Mouse (Mus musculus): ENCODE data around the gene Ankrd23.

Ankrd23 gene

DNA sequence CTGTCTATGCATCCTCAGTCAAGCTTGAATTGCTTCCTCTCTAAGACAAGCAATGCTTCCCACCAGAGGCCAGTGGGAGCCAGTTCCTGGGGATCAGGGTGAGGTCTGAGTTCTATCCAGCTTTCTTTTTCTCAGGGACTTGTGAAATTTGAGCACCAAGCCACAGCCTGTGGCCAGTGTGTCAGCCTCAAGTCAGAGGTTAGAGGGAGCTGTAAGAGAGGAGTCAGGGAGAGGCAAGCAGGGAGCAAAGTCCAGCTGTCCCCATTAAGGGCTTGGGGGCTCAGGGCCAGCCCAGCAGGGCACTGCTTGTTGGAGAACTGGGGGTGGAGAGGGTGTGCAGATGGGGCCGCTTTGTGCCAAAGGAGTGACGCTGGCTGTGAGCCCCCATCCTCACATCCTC lies 26.5 kb upstream of the Ankrd23 start:
- DNase-seq = no peak

DNA sequence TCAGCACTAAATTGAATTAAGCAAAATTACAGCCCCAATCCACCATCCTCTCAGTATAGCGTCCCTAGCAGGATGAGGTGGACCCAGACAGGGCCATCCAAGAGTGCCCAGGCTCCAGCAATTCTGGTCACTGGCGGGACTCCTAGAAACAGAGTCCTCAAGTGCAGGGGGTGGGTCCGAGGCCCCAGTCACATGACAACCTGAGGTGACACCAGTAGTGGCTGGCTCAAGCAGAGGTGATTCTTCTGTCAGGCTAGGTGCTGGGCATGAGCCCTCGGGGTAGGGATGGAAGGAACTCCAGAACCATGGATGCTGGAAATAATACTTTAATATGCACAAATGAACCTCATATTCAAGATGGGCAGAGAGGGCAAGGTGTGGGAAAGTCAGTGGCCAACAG lies 25.7 kb upstream of the Ankrd23 start:
- no peak for DNase-seq

DNA sequence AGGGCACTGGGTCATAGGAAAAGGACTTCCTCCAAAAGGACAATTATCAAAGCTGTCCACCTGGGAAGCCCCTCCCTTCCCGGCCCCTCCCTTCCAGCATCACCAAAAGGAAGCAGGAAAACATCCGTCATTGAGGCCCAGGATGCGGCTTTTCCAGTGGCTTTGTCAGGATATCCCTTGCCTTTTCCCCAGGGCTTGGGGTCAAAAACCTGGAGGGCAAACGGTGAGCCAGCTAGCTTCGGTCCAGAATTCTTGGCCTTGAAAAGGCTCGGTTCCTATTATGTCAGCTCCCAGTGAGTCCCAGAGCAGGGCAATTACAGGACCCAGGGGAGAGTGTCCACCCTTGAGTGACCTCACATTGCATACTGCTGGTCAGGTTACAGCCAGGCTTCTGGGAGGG lies 24.2 kb upstream of the Ankrd23 start:
- DNase-seq = peak; percentile 76

DNA sequence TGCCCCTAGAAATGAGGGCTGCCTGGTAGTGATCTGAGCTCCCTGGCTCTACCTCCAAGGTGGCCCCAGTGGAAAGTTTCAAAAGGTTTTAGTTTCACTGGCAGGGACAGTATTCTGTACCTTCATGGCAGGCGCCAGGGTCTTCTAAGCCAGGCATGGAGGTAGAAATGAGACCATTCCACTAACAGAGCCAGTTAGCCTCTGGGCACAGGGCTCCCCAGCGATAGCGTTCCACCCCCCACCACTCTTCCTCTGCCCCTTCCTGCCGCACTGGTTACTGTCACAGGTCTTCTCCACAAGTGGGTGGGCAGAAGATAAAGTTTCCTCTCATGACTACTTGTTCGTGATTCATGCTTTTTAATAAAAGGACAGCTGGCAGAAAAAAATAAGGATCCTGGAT lies 23.2 kb upstream of the Ankrd23 start:
- no peak for DNase-seq

DNA sequence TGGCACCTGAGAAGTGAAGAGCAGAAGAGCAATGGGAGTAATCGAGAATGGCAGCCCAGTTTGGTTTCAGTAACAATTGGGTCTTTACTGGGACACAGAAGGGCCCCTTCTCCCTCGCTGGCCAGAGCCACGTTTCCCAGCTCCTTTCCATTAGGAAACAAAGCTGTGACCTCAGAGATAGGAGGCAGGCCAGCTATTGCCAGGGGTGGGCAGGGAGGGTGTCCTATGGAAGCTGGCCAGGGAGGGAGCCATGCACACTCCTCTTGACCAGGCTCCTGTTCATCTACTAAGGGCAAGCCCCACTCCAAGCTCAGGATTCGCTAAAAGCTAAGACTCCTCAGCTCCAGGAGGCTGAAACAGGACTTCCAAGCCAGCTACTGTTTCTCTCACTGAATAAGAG lies 22.6 kb upstream of the Ankrd23 start:
- DNase-seq = peak; percentile 59

DNA sequence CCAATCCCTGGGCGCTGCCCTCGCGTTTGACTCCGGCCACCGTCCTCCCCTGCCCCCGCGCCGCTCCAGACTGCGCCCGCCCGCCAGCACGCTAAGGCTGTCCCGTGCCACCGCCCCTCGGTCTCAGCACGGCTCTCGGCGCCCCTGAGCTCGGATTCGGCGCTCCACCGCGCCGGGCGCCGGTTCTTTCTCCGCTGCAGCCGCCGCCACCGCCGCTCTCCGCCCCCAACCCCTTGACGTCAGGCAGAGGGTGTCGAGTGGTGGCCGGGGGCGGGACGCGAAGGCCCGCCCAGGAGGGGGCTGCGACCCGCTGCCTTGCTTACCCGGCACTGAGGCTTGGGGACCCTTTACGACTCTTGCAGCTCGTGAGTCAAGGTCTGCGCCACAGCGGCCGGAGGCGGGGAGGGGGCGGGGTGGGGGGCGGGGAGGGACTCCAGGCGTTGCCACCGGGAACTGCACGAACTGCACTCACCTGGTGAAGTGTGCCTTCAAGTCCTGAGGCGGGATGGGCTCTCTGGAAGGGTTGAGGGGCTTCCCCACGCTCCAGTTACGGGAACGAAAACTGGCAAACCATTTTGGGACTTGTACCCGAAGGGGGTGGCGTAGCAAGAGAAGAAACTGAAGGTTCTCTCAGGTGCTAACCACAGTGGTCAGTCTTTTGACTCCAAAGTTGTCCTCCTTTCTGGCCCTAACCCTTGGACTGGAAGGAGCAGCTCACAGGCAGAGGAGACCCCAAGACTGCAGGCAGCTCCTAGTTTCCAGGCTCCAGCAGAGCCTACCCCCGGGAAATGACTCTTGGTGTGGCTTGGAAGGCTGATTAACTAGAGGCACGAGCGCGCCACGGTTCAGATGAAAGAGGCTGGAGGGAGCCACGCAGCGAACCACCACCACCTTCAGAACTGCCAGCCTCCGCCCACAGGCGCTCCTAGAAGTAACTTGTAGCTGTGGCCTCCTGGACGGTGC lies 21.6 kb upstream of the Ankrd23 start, which contains the start of gene Sema4c:
Gene Sema4c (minus strand): TSS at position 319 of the 963 bp plus-strand sequence.
- DNase-seq = peak; percentile 92

DNA sequence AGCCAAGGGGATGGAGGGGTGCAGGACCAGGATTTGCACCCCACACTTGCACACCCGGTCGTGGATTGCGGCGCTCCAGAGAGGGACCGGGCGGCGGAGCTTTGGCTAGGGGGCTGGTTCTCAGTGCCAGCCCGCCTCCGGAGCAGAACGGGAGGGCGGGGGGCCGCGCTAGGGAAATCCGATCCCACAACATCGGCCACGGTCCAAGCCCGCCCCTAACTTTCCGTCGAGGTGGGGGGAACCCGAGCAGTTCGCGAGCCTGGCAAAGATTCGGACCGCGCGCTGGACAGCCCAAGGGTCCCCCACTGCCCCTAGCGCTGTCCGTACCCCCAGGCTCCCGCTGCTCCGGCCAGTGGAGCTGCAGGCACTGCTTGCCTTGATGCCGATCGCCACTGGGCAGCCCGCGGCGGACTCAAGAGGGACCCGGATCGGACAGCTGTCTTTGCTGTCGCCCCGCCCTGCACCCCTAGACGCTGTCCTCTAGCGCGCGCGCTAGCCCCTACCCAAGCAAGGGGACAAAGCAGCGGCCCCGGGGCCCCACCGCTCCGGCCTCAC lies 20.9 kb upstream of the Ankrd23 start:
- peak; percentile 95 for DNase-seq

DNA sequence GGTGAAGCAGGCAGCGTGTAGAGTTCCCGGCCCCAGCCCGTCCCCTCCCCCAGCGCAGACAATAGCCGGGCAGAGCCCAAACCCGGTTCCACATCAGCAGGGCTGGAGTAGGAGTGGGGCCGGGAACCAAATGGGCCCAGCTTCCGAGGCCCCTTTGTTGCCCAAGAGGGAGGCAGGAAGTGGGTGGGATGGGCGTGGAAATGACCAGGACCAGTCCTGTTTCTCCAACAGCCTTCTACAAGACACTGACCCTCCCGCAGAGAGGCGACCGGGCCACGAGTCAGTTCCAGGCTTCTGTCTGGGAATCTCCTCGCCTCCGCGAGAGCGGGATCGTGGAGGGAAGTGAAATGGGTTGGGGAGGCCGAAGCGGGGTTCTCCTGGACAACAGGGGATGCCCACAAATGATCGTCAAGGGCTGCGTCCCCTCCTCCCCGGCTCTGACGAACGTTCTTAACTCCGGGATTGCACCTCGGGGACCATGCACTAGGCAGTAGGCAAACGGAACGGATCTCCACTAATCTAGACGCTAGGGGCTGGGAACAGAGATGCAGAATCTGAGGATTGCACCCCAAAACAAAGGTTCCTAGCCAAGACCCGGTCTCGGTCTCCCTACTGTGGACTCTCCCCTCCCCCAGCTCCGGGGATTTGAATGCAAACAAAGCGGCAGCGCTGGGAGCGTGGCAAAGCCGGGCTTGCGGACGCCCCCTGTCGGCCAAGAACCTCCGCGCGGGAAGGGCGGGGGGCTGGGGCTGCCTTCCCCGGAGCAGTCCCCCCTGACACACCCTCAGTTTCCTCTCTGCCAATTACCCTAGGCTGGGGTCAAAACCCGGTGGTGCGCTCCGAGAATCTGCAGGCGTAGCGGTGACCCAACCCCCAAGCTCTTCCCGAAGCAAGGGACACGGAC lies 20.1 kb upstream of the Ankrd23 start:
- peak; percentile 97 for DNase-seq

DNA sequence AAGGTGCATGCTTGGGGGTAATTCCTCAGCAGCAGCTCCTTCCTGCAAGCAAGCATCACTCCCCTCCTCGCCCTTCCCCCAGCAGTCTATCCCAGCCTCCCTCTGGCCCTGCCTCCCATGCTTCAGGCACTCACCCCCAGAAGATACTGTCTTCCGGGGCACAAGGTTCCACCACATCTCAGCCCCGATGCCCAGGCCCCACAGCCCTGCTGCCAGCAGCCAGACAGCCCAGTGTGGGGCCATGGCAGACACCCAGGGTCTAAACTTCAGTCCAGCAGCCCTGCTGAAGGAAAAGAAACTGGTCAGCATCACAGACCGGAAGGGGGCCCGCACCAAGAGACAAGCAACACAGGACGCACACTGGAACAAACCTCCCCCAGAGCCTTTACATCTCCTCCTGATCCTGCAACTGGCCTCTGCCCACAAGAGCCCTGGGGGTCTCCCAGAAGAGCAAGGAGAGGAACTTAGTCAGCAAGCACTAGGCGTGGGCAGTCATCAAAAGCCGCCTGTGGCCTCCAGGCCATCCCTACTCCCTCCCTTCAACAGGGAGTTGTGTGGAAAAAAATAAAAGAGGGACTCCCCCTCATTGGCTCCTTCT lies 19.2 kb upstream of the Ankrd23 start:
- DNase-seq = peak; percentile 71

DNA sequence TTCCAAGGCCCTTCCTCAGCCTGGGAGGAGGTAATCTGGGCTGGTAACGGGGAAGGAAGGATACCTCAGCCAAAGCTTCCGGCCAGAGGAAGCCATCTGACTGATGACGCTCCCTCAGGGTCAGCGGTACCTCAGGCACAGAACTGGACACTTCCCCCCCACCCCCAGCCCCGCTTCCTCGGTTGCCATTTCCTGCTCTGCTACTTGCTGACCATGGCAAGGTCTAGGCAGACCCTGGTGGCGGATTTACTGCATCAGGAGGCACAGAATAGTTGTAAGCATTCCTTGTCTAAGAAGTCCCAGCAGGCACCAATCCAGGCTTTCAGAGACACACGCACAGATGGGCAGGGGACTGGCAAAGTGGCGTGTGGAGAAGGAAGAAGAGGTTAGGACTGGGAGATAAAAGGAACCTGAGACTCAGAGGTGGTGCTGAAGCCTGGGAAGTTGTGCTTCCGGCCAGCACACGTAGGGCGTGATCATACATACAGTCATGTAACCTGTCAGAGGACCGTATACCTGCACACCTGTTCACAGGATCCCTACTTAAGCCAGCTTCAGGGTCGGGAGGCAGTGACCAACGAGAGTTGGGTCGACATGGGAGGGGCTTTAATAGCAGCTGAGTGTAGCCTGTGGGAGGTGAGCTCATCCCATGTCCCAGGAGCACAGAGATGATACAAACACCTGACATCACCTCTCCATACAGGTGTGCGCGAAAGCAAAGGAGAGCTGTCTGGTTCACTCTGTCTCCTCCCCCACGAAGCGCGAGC lies 18.1 kb upstream of the Ankrd23 start:
- peak; percentile 73 for DNase-seq

DNA sequence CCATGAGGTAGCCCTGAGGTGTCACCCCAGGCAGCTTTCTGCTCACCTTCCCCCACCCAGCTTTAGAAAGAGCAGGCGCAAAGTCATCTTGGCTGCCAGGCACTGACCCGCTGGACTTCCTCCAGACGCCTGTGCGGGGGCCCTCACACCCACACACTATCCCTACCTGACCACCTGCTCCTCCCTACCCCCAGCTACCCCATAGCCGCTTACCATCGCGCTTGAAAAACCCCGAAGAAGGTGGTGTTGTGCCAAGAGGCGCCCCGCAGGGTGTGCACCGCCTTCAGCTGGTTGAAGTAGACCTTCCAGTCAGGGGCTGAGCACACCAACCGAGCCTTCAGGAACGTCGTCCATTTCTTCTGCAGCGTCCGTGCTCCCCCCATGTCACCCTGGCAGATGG lies 15.8 kb upstream of the Ankrd23 start:
- DNase-seq = peak; percentile 17

DNA sequence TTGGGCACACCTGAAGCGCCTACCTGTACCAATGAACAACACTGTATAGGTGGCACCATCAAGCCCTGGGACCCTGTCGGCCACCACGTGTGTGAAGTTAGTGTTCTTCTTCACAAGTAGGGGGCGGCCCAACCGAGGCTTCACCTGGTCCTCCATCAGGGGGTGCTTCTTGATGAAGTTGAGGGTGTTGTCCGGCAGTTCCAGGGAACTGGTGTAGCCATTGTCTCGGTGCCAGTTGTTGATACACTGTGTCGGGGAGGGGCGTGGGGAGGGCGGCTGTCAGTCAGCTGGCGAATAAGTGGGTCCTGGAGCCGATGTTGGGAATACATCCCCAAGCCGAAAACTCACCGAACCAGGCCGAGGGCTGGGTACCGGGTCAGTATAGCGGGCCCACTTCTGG lies 15.2 kb upstream of the Ankrd23 start:
- peak; percentile 31 for DNase-seq

DNA sequence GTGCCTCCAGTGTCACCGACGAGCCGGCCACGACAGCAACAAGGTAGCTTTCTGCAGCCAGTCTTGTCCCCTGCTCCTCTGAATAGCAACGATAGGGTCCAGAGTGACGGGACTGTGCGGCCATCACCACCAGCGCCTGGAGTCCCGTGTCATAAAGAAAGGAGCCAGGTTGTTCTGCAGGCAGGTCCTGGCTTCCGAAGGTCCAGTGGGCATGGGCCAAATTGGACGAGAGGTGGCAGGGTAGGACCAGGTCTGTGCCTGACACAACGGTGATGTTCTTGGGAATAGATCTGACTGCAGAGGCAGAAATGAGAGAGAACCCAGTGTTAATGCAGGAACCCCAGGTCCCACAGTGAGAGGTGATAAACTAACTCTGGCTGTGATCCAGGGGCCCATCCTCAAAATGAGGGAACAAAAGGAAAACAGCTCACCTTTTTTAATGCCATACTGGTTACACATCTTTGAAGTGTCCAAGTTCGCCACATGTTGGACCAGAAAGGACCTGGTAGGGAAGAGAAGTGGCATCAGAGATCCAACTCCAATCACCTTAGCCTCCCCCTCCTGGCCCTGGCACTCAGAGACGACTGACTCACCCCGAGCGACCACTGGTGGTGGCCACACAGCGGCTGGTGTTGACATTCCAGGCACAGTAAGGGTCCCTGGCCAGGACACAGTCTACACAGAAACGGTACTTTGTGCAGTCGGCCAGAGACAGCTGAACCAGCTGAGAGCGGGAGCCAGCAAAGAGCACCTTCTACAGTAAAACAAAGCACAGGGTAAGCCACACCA lies 13.6 kb upstream of the Ankrd23 start:
- peak; percentile 23 for DNase-seq

DNA sequence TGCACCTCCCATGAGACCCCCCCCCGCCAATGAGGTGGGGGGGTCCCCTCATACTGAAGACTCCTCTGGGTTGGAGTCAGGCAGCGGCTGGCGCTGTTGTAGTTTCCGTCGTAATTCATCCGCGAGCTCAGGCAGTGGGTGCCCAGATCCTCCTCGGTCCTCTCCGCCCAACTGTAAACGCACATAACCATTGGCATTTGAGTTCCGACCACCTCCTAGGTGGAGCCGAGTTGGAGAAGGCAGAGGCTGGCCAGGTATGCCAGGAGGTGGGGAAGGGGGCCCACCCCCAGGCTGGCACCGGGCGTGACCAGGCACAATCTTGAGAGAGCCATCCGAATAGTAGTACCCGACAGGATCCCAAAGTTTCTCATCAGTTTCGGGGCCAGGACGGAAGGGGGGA lies 12.8 kb upstream of the Ankrd23 start:
- peak; percentile 37 for DNase-seq

DNA sequence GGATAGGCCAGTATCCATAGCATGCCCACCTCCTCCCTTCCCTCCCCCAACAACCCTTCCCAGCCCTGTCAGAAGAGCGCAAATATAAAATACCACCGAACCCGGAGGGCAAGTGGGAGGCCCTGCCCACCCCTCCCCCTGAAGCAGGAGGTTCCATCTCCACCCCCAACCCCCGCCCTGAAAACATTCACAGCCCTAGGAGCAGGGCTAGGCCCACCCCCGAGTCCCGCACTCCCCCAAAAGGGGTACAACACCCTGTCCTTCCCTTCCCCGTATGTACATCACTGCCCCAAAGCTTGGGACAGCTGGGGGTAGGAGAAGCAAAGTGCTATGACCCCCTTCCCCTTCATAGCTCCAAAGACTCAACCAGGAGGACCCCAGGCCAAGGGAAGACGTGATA lies 12.1 kb upstream of the Ankrd23 start:
- peak; percentile 19 for DNase-seq

DNA sequence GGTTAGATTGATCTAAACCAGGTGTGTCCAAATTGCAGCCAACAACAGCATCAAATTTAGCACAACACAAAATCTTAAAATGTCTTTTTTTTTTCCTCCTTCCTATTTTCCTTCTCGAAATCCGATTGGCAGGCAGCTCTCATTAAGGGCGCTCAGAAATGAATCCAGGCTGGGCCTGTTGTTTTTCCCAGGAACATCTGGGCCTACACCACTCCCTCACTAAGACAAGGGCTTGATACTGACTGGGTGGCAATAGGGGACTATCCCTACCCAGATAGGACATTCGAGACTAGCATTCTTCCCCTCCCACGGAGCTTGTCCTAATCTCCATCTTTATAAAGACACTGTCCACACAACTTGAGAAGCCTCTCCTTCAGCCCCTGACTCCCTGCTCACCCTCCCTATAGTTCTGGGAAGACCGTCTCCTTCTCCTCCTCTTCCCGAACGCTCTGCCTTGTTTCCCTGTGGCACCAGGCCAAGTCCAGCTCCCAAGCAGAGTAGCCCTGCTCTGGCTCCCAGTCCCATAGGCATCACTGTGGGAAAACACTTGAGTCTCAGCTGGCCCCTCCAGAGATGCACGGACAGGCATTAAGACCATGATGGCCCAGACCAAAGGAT lies 11.4 kb upstream of the Ankrd23 start:
- peak; percentile 85 for DNase-seq

DNA sequence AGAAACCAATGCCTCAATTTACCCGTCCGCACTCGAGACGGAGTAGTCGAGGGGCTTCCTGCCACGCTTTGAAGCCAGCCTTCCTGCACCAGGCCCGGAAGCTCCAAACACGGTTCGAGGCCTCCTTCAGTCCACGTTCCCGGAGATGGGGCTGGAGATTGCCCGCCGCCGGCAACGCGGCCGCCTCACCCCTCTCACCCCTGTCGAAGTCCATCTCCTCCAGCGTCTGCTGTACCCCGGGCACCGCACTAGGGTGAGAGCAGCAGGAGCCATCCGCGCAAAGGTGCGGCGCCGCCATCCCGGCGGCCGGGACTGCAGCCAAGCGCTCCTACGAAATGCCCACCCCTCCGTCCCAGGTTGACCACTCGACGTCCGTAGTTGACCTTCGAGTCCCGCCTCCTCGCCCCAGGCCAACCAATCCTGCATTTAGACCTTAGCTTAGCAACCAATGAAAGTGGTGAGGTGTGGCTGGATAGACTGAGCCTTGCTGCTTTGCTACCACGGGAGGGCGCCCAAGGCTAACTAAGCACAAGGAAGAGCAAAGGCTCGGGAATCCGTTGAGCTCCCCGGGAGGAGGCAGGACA lies 10.3 kb upstream of the Ankrd23 start, which contains the start of gene Ankrd39:
Gene Ankrd39 (minus strand): TSS at position 558 of the 584 bp plus-strand sequence.
- DNase-seq = peak; percentile 98

DNA sequence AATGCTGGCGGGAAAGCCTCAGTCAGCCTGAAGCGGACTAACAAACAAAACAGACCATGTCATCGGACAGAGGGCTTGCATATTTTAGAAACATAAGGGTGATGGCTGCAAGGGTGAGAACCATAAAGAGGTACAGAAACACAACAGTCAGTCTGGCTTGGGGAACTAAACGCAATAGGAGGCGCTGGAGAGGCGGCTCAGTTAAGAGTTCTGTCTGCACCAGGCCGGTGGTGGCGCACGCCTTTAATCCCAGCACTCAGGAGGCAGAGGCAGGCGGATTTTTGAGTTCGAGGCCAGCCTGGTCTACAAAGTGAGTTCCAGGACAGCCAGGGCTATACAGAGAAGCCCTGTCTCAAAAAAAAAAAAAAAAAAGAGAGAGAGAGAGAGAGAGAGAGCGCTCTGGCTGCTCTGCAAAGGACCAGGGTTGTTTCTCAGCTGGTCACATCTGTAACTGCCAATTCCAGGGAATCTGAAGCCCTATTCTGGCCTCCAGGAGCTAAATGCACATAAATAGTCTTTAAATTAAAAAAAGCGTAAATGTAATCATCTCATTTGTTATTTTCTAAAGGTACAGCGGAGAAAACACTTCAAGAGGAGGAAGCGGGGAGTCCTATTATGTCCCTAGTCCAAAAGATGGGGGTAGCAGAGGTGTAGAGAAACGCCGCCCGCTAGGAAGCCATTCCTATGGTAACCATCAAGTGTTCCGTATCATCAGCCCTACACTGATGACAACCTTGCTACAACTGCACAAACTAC lies 9.3 kb upstream of the Ankrd23 start:
- DNase-seq = peak; percentile 53

DNA sequence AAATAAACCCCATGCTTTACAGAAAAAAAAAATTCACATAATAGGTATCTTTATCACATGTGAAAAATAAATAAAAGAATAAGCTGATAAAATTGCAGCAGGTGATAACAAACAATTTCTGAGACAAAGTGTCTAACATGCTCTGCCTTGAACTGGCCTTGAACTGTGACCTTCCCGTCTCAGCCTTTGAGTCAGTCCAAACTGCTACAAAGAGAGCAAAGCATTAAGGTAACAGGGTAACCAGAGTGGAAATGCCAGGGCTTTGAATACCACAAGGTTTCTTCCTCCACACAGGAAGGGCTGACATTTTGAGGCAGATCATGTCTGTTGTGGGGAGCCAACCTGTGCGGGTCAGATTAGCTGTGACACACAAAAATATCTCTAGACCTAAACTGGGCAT lies 8.7 kb upstream of the Ankrd23 start:
- no peak for DNase-seq

Measured in kidney, postnatal 10 days (tissue).